Mouse (Mus musculus) R1 (cell line): ENCODE results near the gene Plk4.
A peak's percentile ranks its signal among the peaks of the same experiment; 100 is the strongest.
"Not testable (repeated sequence)": the region's sequence is repeated elsewhere in the genome, so short reads cannot be mapped to it uniquely, and the experiment has no call there.

Experiments
- DNase-seq: peaks from one replicate; pipeline ENCODE4 v3.0.0-alpha.2; 2018; ENCODE audit warnings: low read depth, low spot score

The Plk4 gene

GRCm38 (mm10) chr3:40799530-40800372, at the start of gene Plk4:
Gene Plk4 (plus strand): TSS chr3:40800019.
- DNase-seq: peak; percentile 94

DNA sequence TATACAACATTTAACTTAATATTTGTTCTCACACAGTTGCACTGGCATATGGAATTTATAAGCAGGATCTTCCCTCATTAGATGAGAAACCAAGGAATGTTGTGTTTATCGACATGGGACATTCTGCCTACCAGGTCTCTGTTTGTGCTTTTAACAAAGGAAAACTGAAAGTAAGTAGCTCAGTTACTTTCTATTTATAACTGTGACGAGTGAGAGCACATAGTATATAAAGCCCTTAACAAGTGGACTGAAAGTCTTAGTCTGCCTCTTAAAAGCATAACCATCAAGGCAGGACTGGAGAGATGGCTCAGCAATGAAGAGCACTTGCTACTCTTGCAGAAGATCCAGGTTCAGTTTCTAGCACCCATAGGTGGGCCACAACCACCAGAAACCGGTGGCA, 39.1 kb upstream of the Plk4 start:
- no peak for DNase-seq

- no peak for DNase-seq
Observed at GRCm38 (mm10) chr3:40761312-40761711, 38.5 kb upstream of the Plk4 start.

GRCm38 (mm10) chr3:40793783-40794182, 6.0 kb upstream of the Plk4 start:
- no peak for DNase-seq

- no peak for DNase-seq
Observed at GRCm38 (mm10) chr3:40798054-40798453, 1.8 kb upstream of the Plk4 start.

DNA sequence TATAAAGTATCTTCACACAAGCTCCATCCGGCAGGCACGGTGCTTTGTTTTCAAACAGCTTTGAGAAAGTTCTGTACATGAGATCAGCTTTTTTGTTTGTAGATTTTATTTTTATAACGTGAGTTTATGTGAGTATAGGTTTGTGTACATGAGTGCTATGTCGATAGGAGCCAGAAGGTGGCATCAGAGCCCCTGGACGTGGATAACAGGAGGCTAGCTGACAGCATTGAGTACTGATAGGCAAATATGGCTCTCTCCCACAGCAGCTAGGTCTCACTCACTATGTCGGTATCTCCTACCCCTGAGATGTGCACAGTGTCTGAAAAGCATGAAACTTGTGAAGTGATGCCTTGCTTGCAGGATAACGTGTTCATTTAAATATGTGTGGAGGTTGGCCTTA, 1.3 kb upstream of the Plk4 start:
- peak; percentile 79 for DNase-seq

GRCm38 (mm10) chr3:40800373-40800823, 579 bp downstream of the Plk4 start:
- DNase-seq: peak; percentile 74

GRCm38 (mm10) chr3:40806871-40807270, 7.1 kb downstream of the Plk4 start:
- no peak for DNase-seq

GRCm38 (mm10) chr3:40808686-40809085, 8.9 kb downstream of the Plk4 start:
- DNase-seq: no peak

GRCm38 (mm10) chr3:40809894-40810293, 10.1 kb downstream of the Plk4 start:
- DNase-seq: peak; percentile 30

GRCm38 (mm10) chr3:40813275-40813674, 13.5 kb downstream of the Plk4 start:
- no peak for DNase-seq

- not testable (repeated sequence) for DNase-seq
Observed at GRCm38 (mm10) chr3:40845521-40845920, 45.7 kb downstream of the Plk4 start.

DNA sequence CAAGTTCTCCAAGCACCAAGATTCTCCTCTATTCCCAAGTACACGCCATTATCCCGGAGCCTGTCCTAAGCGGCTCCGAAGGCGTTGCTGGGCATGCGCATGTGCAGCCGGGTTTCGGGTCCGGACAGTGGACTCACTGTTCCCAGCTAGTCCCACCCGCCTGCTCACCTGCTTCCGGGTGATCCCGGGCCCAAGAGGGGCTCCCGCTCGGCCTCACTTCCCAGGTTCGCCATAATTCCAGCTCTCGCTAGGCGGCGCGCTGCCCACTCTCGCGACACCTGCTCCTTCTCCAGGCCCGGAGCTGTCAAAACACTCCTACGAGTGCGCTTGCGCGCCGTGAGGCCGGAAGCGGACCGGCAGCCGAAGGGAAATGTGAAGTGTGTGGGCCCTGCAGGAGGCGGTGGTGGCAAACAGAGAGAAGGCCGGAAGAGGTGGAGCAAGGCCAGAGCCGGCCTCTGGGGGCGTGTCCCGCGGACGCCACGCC, 46.7 kb downstream of the Plk4 start, which contains the start of gene Mfsd8:
Gene Mfsd8 (minus strand): TSS at position 414 of the 484 bp plus-strand sequence.
- peak; percentile 99 for DNase-seq

DNA sequence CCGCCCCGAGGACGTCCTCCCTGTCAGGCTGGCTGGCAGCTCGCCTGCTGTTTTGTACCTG, 47.0 kb downstream of the Plk4 start, which contains the start of gene Abhd18:
Gene Abhd18 (plus strand): TSS at position 14 of the 61 bp plus-strand sequence.
- not testable (repeated sequence) for DNase-seq

DNA sequence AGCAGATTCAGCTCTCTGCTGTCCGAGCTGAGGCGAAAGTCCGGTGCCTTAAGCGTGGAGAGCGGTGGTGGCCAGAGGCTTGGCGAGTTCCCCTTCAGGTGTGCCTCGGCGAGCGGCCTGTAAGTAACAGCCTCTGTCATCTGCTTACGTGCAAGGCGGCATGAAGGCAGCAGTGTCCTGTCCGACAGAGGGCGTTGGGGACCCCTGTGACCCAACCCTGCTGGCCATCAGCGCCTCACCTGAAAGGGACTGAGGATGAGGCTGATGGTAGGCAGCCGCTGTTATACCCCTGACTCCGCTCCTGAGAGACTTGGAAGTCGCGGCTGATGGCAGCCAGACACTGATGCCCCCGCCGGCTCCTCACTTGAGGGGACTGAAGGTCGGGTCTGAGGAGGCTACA, 47.2 kb downstream of the Plk4 start:
- DNase-seq: peak; percentile 34

DNA sequence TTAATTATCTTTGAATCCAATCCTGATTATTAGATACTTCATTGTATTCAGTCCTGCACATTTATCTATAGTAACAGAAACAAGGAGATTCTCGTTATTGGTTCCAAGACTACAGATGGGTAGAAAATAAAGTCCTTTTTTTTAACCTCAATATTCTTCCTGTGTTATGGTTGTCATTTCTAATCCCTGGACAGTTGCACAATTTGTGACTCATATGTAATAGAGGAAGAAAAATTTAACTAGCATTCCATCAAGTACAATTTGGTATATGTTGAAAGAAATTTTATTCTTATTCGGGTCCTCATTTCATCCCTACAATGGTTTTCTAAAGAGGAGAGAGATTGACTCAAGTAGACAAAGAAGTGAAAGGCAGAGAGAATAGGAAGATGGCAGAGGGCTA, 48.1 kb downstream of the Plk4 start:
- not testable (repeated sequence) for DNase-seq

- not testable (repeated sequence) for DNase-seq
Observed at GRCm38 (mm10) chr3:40853123-40853738, 53.4 kb downstream of the Plk4 start.
